Mouse (Mus musculus) lung, postnatal 0 days (tissue): Measurements from ENCODE around the gene Cdadc1.

Experiments
- CTCF ChIP-seq: IDR thresholded peaks from 2 replicates; pipeline ENCODE4 v1.5.1; 2016; ENCODE audit warnings: antibody characterized with exemption, mild to moderate bottlenecking
- EP300 ChIP-seq: IDR thresholded peaks from 2 replicates; pipeline ENCODE4 v1.6.1; 2016; ENCODE audit warnings: antibody characterized with exemption, mild to moderate bottlenecking, control low read depth

- no peak for TF ChIP-seq CTCF
- no peak; the same call in none of the 2 replicates for TF ChIP-seq EP300
Measured at GRCm38 (mm10) chr14:59546162-59546880, 51.4 kb downstream of the Cdadc1 start.
